Mouse (Mus musculus) central nervous system, embryonic 14 days (tissue): ENCODE measurements around the gene D130043K22Rik. TPM values are rescaled to one million over a fixed set of nuclear protein-coding genes. Genes with fewer than 3 reads are reported as not detected.

Experiments used
- polyA plus RNA-seq: library from polyadenylated mRNA; depleted of rRNA; stranded (reverse); fragments of >200 nt; gene quantifications from 2 replicates; pipeline ENCODE4 v1.2.3, GENCODE M21; 2012; rRNA removed

Gene D130043K22Rik
- polyA plus RNA-seq = 2.0 and 2.6 TPM in 2 replicates

DNA sequence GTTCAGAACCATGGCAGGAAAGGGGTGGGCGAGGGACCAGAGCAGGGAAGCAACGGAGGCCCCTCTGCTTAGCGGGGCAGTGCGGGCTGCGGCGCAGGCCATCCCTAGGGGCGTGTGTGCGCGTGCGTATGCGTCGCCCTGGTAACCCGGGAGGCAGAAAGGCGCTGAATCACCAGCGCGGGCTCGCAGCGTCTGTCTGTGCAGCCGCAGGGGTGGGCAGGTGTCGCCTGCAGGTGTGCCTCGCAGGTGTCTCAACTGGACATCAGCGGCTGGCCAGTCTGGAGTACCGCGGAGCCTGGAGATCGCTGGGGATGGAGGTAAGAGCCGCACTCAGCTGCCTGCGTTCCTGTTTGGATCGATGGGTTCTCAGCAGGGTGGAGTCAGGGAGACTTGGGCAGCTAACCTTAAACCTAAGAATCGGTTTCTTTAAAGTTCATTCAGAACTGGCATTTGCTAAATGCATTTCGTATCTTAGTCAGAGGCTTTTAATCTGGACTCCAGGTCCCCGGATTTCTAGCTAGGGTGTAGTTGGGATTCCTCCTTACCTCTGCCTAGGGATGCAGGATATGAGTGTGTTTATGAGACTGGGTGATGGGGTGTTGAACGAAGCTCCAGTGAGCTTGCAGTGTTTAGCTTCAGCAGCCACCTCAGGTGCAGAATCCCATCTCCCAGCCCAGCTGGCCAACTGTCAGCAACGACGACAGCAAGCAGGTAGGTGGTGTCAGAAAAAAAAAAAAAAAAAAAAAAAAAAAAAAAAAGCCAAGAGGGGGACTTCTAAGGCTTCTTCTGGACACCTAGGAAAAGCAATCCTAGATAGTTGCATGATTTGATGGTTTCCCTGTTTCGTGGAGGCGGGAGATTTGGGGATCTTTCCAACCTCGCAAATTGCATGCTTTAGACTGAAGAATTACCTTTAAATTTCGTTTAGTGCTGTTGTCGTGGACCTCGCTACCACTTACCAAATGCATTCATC lies at the start of gene D130043K22Rik:
Gene D130043K22Rik, plus strand, starts transcription at position 153 of the 973 bp plus-strand sequence.

DNA sequence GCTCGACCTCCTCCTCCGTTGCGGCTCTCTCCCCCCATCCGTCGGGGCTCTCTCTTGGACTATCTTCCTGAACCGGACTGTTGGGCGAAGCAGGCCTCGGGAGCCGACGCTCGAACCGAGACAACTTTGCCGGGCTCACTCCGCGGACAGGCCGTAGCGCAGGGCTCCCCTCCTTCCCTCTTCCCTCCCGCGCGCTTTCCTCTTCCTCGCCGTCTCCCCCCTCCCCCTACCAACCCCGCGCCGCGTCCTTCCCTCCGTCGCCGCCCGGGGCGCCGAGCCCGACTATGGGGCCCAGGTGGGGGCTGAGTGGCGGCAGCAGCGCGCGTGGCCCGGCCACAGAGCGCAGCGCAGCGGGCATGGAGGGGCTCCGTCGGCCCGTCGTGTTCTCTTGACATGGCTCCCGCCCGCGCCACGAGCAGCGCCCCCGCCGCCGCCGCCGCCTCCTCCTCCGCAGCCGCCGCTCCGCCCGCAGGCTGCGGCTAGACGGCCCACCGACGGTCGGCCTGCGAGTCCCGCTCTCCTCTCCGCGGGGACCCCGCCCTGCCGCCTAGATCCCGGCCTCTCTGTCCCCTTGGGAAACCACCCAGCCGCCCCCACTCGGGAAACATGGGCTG lies 43.5 kb upstream of the D130043K22Rik start, which contains the start of gene BC005537:
Gene BC005537, plus strand, starts transcription at position 350 of the 614 bp plus-strand sequence.

DNA sequence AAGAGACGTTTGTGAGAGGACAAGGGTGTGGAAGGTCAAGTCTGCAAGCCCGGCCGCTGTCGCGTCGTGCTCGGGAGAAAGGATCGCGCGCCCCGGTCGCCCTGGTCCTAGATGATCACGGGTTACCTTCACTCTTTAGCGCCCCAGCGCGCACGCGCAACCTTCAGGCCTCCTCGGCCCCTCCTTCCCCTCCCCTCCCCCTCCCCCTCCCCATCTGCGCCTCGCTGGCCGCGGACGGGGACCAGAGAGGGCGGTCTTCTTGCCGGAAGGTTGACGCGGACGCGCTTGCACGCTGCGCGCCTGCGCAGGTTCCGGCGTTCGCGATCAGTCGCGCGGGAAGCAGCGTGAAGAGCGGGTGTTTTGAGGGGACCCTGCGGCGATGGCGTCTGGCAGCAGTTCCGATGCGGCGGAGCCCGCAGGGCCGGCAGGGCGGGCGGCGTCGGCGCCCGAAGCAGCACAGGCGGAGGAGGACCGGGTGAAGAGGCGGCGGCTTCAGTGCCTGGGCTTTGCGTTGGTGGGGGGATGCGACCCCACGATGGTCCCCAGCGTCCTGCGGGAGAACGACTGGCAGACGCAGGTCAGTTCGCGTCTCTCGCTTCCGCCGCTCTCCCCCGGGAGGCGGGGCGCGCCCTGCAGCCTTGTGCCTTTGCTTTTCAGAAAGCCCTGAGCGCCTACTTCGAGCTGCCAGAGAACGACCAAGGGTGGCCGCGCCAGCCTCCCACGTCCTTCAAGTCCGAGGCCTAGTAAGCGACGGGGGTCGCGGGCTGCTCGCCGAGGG lies 13.4 kb upstream of the D130043K22Rik start, which contains the start of the genes Acot13 and Tdp2:
Gene Acot13, minus strand, starts transcription at position 188 of the 778 bp plus-strand sequence.
Gene Tdp2, plus strand, starts transcription at position 327 of the 778 bp plus-strand sequence.

DNA sequence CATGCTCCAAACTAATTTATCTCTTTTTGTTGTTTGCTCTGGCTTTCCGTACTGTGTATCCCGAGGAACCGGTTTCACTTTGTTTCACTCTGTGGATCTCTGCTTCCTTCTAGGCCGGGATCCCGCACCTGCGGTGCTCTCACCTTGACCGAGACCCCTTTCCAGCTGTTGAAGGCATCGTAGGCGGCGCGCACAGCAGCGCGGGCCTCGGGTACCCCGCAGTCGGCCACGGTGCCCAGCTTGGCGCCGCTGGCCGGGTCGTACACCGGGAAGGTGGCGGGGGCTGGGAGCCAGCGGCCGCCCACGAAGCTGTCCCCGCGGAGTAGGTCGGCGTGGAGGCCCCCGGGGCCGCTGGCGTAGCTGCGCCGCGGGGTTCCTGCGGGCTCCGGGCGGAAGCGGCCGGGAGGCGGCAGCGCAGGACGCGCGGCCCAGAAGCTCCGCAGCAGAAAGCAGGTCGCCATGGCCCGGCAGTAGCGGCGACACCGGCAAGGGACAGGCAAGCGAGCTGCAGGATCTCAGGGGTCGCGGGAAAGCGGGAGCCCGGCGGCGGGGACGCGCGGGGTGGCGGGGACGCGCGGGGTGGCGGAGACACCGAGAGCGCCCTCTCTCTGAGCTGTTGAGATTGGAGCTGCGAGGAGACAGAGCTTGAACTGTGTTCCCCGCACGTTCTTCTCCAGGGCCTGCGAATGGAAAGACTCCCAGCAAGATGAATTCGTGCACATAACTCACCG lies 92.3 kb downstream of the D130043K22Rik start, which contains the start of gene Aldh5a1:
Gene Aldh5a1, minus strand, starts transcription at position 554 of the 731 bp plus-strand sequence.

DNA sequence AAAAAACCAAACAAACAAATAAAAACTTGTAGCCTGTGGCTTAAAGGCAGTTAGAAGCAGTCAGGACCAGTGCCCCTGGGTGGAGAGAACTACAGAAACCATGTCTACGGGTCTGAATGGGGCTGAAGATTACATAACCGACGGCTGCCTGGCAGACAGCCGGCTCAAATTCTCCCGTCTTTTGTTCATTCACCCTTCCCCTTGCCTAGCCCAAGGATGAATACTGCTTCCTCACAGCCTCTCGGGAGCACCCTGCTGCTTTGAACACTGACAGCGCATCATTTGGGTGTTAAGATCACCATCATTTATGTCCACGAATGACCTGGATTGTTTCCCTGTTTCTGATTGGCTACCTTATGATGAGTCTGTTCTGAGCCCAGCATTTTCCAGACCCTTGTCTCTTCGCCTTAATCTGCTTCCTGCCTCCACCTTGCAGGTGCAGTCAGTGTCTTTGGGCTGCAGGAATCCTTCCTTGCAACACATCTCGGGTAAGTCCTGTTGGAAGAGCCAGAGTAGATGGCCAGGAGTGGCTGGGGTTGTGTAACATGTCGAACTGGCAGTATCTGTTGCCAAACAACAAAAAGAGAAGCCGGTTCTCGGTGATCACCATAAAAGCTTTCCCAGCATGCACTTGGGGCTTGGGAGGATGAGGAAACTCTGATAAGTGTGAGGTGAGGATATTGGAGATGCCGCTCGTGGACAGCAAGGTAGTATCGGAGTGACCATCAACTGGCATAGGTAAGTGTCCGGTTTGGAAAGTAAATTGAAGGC lies 97.8 kb downstream of the D130043K22Rik start, which contains the start of gene Gpld1:
Gene Gpld1, plus strand, starts transcription at position 641 of the 771 bp plus-strand sequence.

Other genes with a start within 250 kb of the D130043K22Rik start
- gene Armh2, start 103.9 kb upstream of the D130043K22Rik start, polyA plus RNA-seq = 0.09 TPM in 1 of 2 replicates, not detected in the other
- 25.7 and 30.2 TPM in 2 replicates for gene Gmnn, start 83.2 kb upstream of the D130043K22Rik start, polyA plus RNA-seq
- 118 and 133 TPM in 2 replicates for gene BC005537, start 43.5 kb upstream of the D130043K22Rik start, polyA plus RNA-seq
- gene Acot13, start 13.6 kb upstream of the D130043K22Rik start, polyA plus RNA-seq = 34.1 and 36.9 TPM in 2 replicates
- gene Tdp2, start 13.5 kb upstream of the D130043K22Rik start, polyA plus RNA-seq = 58.5 and 66.2 TPM in 2 replicates
- gene Aldh5a1, start 92.5 kb downstream of the D130043K22Rik start, polyA plus RNA-seq = 12.9 and 13.1 TPM in 2 replicates
- 1.9 and 2.1 TPM in 2 replicates for gene Gpld1, start 98.0 kb downstream of the D130043K22Rik start, polyA plus RNA-seq
- gene Mrs2, start 175.2 kb downstream of the D130043K22Rik start, polyA plus RNA-seq = 34.5 and 35.4 TPM in 2 replicates
- gene Dcdc2a, start 210.9 kb downstream of the D130043K22Rik start, polyA plus RNA-seq = 3.1 and 3.2 TPM in 2 replicates